Mouse (Mus musculus) kidney, embryonic 16.5 days (tissue): ENCODE measurements around the gene Maml2. TPM values are rescaled to one million over a fixed set of nuclear protein-coding genes. Genes with fewer than 3 reads are reported as not detected.
A peak's percentile ranks its signal among the peaks of the same experiment; 100 is the strongest.

Source experiments
- ATAC-seq: fragments of 200-750 bp; cut with Nextera tagmentation; 2 replicates; pipeline ENCODE4 v1.8.0; 2017; ENCODE audit warnings: moderate TSS enrichment; ENCODE audit not compliant: low FRiP score, low TSS enrichment
- H3K27ac ChIP-seq: fragments of 300-500 bp; sonication (generic); 2 replicates; pipeline ENCODE4 v1.5.1; 2014; ENCODE audit warnings: low read length
- H3K27me3 ChIP-seq: fragments of 300-500 bp; sonication (generic); 2 replicates; pipeline ENCODE4 v1.6.1; 2014; ENCODE audit warnings: low read length, control low read depth, mixed read lengths; ENCODE audit not compliant: insufficient read depth
- H3K36me3 ChIP-seq: fragments of 300-500 bp; sonication (generic); 2 replicates; pipeline ENCODE4 v1.6.1; 2014; ENCODE audit warnings: low read length, control low read depth, mixed read lengths; ENCODE audit not compliant: insufficient read depth
- H3K4me1 ChIP-seq: fragments of 300-500 bp; sonication (generic); 2 replicates; pipeline ENCODE4 v1.6.1; 2014; ENCODE audit warnings: low read length, control low read depth, mixed read lengths; ENCODE audit not compliant: insufficient read depth
- H3K4me2 ChIP-seq: fragments of 300-500 bp; sonication (generic); replicated peaks from 2 replicates; pipeline ENCODE4 v1.6.1; 2014; ENCODE audit warnings: low read depth, low read length
- H3K4me3 ChIP-seq: fragments of 300-500 bp; sonication (generic); 2 replicates; pipeline ENCODE4 v1.5.1; 2014; ENCODE audit warnings: mild to moderate bottlenecking, low read length
- H3K9ac ChIP-seq: fragments of 300-500 bp; sonication (generic); replicated peaks from 2 replicates; pipeline ENCODE4 v1.6.1; 2014; ENCODE audit warnings: low read length
- H3K9me3 ChIP-seq: fragments of 300-500 bp; sonication (generic); 2 replicates; pipeline ENCODE4 v1.6.1; 2016; ENCODE audit warnings: low read length, control low read depth
- WGBS: fragments of 180-500 bp; shearing (Covaris S2); extraction: QIAGEN DNeasy Blood & Tissue Kit; methylation state at CpG from one replicate; pipeline ENCODE4 v1.1.7; 2014; 5-methylcytosine and 5-hydroxymethylcytosine counted together
- polyA plus RNA-seq: library from polyadenylated mRNA; unstranded; fragments of >200 nt; fragmentation: Nextera tagmentation; extraction: Ambion mirVana; gene quantifications from 2 replicates; pipeline ENCODE4 v1.2.1, GENCODE M21; 2015

Maml2 gene
- polyA plus RNA-seq, 1 experiment from 2014 or later: 10.0 TPM

DNA sequence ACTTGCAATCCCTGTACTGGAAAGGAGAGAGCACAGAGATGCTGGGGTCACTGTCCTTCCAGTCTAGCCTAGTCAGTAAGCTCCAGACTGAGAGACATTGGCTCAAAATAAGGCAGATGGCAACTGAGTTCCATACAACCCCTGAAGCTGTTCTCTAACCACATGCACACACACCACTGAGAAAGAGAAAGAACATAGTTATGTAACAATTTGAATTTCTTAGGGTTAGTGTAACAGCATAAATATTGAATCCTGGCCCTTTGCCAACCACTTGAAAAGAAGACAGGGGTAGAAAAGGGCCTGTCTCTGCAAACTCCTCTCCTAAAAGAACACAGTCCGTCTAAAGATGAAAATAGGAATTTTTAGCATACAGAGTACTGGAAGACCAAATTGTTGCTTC lies 161.6 kb downstream of the Maml2 start:
- WGBS: 76% methylated on average over 1 of the region's 1 CpGs
- ATAC-seq: no peak

DNA sequence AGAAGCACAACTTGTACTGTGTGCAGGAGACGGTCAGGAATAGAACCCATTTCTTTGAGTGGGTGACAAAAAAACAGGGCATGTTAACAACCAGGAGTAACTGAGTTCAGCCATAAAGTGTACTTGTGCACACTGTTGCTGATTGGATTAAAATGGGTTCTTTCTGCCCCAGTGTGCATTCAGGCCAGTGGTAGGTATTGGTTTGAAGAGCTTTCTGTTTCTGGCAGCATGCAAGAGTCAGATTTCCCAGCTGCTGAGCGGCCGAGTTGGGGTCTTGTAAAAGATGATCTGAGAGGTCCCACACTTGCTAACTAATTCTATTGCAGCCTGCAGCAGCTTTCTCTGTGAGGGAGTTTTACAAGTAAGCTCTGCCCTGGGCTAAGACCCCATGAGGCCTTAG lies 162.3 kb downstream of the Maml2 start:
- Histone ChIP-seq H3K9ac (no peak overlapping the region), H3K27ac (no peak overlapping the region), H3K4me1 (peaks cover 2% of the 10 kb centered on the region; the same call in 1 of the 2 replicates), H3K36me3 (no peaks in the 10 kb centered on the region), H3K4me2 (no peak overlapping the region), H3K9me3 (no peaks in the 10 kb centered on the region), H3K4me3 (no peak overlapping the region), H3K27me3 (no peaks in the 10 kb centered on the region)
- ATAC-seq: no peak
- WGBS: 72% methylated on average over 3 of the region's 3 CpGs

More for the DNA sequence above, 161.6 kb downstream of the Maml2 start:
- peaks cover 8% of the 10 kb centered on the region; the same call in 1 of the 2 replicates for H3K4me1 ChIP-seq
- H3K9me3 ChIP-seq: no peaks in the 10 kb centered on the region
- no peaks in the 10 kb centered on the region for H3K27me3 ChIP-seq
- H3K4me2 ChIP-seq: no peak overlapping the region
- H3K9ac ChIP-seq: no peak overlapping the region
- H3K27ac ChIP-seq: no peak overlapping the region
- H3K36me3 ChIP-seq: no peaks in the 10 kb centered on the region
- no peak overlapping the region for H3K4me3 ChIP-seq

DNA sequence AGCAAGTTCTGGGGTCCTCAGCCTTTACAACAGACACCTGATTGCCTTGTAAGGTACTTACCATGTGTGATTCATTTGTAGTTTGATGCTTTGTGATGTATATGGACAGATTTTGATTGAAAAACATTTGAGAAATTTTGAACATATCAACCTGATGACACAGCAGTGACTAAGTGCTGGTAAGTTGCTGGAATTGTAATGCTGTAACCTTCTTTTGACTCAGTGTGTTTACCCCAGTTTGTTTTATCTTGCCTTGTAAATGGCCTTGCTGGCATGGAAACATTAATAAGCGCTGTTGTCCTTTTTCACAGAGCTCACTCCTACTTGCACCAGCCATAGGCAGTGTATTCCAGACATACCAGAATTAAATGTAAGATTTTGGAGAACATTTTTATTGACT lies 163.2 kb downstream of the Maml2 start:
- H3K9me3 ChIP-seq: no peaks in the 10 kb centered on the region
- peaks cover 3% of the 10 kb centered on the region; the same call in 1 of the 2 replicates for H3K4me1 ChIP-seq
- ATAC-seq: no peak
- no peak overlapping the region for H3K4me3 ChIP-seq
- no peak overlapping the region for H3K4me2 ChIP-seq
- H3K9ac ChIP-seq: no peak overlapping the region
- H3K27ac ChIP-seq: no peak overlapping the region
- 98% methylated on average over 1 of the region's 1 CpGs for WGBS
- H3K36me3 ChIP-seq: no peaks in the 10 kb centered on the region
- no peaks in the 10 kb centered on the region for H3K27me3 ChIP-seq

DNA sequence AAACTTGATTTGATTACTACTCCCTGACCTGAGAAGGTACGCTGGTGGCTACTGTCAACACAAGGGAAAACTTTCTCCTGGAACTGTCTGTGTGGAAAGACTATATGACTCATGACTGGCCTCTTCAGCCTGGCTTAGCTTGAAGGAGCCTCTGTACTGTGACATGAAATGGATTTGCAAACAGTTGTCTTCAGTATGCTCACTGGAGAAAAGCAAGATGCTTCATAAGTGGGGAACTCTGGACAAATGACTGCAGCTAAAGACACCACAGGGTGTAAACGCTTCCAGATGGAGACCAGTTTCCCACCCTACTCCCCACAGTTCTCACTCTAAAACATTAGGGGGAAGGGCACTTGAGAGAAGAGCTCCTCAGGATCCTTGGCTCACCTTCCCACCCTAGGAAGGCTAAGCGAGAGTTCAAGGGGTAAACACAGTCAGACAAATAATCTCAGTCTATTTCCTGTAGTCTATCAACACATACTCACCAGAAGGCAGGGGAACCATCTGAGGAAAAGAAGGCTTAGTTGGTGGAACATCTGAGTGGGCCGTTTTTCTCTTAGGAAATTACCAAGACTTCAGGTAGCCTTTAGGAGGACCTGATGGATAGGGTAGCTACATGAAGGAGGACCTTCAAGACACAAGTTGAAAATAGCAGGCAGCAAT lies 167.7 kb downstream of the Maml2 start:
- Histone ChIP-seq H3K27ac (no peak overlapping the region), H3K4me2 (no peak overlapping the region), H3K36me3 (no peaks in the 10 kb centered on the region), H3K9ac (no peak overlapping the region), H3K27me3 (no peaks in the 10 kb centered on the region), H3K4me1 (peaks cover 33% of the 10 kb centered on the region), H3K9me3 (no peaks in the 10 kb centered on the region), H3K4me3 (no peak overlapping the region)
- ATAC-seq: no peak
- WGBS: 76% methylated on average over 4 of the region's 4 CpGs

DNA sequence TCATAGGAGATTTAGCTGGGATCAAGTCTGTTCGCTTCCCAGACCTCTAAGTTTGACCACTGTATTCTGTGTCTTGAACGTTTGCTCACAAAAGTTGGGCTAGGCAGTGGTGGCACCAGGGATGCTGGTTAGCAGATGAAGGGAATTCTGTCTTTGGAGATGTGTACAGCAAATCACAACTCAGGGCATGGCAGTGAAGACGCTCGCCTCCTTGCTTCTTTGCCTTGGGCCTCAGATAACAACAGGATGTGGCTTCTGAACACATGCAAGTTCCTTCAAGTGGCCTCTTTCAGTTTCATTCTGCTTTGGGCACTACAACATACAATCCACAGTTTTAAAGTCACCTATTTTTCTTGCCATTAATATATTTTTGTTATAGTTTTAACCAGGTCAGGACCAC lies 168.6 kb downstream of the Maml2 start:
- H3K9me3 ChIP-seq: no peaks in the 10 kb centered on the region
- no peaks in the 10 kb centered on the region for H3K27me3 ChIP-seq
- H3K36me3 ChIP-seq: no peaks in the 10 kb centered on the region
- no peak for ATAC-seq
- H3K4me3 ChIP-seq: no peak overlapping the region
- peaks cover 33% of the 10 kb centered on the region for H3K4me1 ChIP-seq
- WGBS: 72% methylated on average over 4 of the region's 4 CpGs
- no peak overlapping the region for H3K4me2 ChIP-seq
- no peak overlapping the region for H3K27ac ChIP-seq
- H3K9ac ChIP-seq: no peak overlapping the region

DNA sequence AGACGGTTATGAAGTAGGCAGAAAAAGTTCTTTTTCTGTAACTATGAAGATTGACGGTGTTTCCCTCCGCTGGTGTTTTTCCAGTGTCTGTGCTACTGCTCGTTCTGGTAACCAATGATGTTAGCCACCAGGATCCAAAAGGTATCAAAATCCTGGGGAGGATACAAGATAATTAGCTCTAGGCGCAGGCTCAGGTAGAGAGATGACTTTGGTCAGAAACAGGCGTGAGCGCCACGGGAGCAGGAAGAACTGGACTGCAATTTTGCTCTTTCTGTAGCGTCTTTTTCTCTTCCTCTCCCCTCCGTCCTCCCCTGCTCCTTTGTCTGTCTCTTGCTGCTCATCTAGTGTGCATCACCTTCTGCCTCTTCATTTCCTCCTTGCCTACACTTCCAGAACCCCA lies 169.1 kb downstream of the Maml2 start:
- no peaks in the 10 kb centered on the region for H3K9me3 ChIP-seq
- no peak for ATAC-seq
- H3K4me2 ChIP-seq: no peak overlapping the region
- H3K4me3 ChIP-seq: no peak overlapping the region
- H3K9ac ChIP-seq: no peak overlapping the region
- no peaks in the 10 kb centered on the region for H3K36me3 ChIP-seq
- peaks cover 33% of the 10 kb centered on the region for H3K4me1 ChIP-seq
- H3K27me3 ChIP-seq: no peaks in the 10 kb centered on the region
- WGBS: 72% methylated on average over 10 of the region's 10 CpGs
- H3K27ac ChIP-seq: no peak overlapping the region

DNA sequence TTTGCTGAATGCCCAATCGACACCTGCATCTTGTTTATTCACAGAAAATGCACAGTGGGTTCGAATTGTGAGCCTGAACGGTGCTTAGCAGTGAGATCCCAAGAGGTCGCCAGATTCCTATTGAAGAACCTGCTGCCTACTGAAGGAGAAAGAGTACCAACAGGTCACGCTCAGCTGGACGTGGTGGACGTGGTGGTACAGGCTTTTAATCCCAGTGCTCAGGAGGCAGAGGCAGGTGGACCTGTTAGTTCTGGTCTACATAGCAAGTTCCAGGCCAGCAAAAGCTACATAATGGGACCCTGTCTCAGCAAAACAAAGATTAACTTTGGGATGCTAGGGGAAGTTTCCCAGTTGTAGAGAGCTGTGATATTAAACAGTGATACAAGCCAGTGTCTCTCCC lies 170.0 kb downstream of the Maml2 start:
- 59% methylated on average over 7 of the region's 7 CpGs for WGBS
- no peak overlapping the region for H3K9ac ChIP-seq

DNA sequence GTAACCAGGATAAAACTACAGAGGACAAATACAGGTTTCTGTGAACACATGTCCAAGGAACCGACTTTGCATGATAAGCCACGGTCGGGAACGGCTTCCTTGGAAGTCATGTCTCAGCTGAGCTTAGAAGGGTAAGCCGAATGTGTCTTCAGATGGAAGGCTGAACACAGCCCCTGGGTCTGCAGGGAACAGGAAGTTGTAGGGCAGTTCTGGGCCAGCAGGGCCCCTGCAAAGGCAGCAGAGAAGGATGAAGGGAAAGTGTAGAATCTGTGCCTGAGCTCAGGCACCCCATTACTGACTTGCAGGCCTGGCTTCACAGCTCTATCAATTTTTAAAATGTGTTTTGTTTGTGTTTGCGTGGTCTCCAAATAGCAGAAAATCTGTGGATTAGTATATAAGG lies 171.0 kb downstream of the Maml2 start:
- no peaks in the 10 kb centered on the region for H3K36me3 ChIP-seq
- peak overlapping the region; percentile 56 for H3K27ac ChIP-seq
- no peak overlapping the region for H3K4me3 ChIP-seq
- 80% methylated on average over 6 of the region's 6 CpGs for WGBS
- H3K27me3 ChIP-seq: no peaks in the 10 kb centered on the region
- H3K4me1 ChIP-seq: peaks cover 33% of the 10 kb centered on the region
- 0 out of 2 replicates have a peak, but pooled peaks have one; percentile 39 for ATAC-seq
- no peak overlapping the region for H3K4me2 ChIP-seq
- no peak overlapping the region for H3K9ac ChIP-seq
- H3K9me3 ChIP-seq: no peaks in the 10 kb centered on the region

More for the DNA sequence above, 170.0 kb downstream of the Maml2 start:
- H3K4me2 ChIP-seq: no peak overlapping the region
- H3K9me3 ChIP-seq: no peaks in the 10 kb centered on the region
- no peaks in the 10 kb centered on the region for H3K27me3 ChIP-seq
- H3K36me3 ChIP-seq: no peaks in the 10 kb centered on the region
- H3K27ac ChIP-seq: peak overlapping the region; percentile 56
- peak; percentile 88 for ATAC-seq
- H3K4me1 ChIP-seq: peaks cover 33% of the 10 kb centered on the region
- H3K4me3 ChIP-seq: no peak overlapping the region

DNA sequence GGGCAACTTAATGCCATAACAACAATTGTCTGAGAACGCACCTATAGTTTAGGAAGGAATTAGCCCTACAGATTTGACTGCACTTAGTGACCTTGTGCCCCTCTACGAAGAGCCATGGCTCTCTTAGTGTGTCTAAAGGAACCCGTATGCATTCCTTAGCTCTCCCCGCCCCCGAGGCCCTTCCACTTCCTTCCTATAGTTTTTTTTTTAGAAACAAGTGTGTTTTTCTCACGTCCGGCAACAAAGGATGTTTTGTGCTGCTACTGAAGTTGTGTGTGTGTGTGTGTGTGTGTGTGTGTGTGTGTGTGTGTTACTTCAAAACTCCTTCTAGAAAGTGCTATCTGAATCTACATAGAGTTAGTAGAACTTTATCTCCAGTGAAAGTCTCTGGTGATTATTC lies 172.3 kb downstream of the Maml2 start:
- Histone ChIP-seq H3K36me3 (no peaks in the 10 kb centered on the region), H3K27ac (peak overlapping the region; percentile 56), H3K9me3 (no peaks in the 10 kb centered on the region), H3K4me1 (peaks cover 33% of the 10 kb centered on the region), H3K9ac (no peak overlapping the region), H3K27me3 (no peaks in the 10 kb centered on the region), H3K4me2 (no peak overlapping the region), H3K4me3 (no peak overlapping the region)
- ATAC-seq: no peak
- whole genome bisulfite sequencing: 39% methylated on average over 7 of the region's 7 CpGs

DNA sequence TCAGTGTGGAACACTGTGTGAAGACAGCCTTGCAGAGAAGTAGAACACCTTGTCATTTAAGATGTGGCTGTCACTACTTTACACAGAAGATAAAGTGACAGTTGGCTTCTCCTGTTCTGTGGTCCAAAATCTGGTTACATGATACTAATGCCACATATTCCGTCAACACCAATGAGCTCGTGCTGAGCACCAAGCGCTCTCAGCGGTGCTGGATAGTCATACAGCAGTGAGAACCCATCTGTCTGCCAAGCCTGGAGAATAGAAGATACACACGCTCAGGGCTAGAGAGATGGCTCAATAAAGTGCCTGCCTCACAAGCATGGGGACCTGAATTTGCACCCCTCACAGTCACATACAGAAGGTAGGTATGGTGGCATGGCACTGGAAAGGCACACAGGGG lies 177.2 kb downstream of the Maml2 start:
- Histone ChIP-seq H3K9ac (no peak overlapping the region), H3K9me3 (no peaks in the 10 kb centered on the region), H3K27me3 (no peaks in the 10 kb centered on the region), H3K4me3 (no peak overlapping the region), H3K36me3 (no peaks in the 10 kb centered on the region), H3K4me1 (peaks cover 9% of the 10 kb centered on the region), H3K27ac (no peak overlapping the region), H3K4me2 (no peak overlapping the region)
- 90% methylated on average over 5 of the region's 5 CpGs for WGBS
- ATAC-seq: no peak
